Comparison of ENCODE assay signal across 1 mouse cellular context in the genomic region with DNA sequence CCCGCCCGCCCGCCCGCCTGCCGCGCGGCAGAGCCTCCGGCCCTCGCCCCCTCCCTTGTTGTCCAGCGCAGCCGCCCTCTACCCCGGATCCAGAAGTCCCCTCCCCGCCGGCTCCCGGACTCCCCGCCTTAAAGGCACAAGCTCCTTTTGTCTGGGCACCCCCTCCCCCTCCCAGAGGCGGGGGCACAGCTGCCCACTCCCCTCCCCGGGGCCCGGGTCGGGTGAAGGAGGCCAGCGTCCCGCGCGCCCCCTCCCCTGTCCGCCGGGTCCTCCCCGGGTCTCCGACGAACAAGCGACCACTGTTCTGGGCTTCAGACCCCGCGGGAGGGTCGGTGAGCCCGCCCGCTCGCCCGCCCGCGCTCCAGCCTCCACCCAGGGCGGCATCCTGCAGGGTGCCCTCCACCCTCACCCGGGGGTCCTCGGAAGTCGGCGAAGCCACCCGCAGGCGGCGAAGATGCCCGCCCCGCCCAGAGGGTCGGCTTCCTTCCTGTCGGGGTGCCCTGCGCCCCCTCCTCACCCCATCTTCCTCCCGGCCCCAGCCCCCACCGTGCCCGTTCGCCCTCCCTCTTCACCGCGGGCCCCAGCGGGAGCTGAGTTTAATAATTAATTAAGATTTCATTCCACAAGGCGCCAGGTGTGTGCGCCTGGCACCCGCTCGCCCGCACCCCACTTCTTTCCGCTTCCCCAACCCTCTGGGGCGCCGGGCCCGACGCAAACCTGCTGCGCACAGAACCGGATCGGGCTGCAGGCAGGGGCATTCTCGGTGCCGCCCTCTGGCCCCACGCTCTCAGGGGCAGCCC.
TF ChIP-seq lines count a peak whose summit lies in the region.

A gene (minus strand): TSS at position 746 of the 800 bp plus-strand sequence.

TF ChIP-seq in CH12.LX, 34 proteins besides CTCF, POLR2A, EP300 and RAD21 (continued from another document):
- no peak for TF ChIP-seq ELF1 (IDR thresholded peaks at IDR 0.05; ENCODE audit: low read depth, low read length)
- no peak for TF ChIP-seq KAT2A (IDR thresholded peaks at IDR 0.05; ENCODE audit: insufficient replicate concordance, low read length)
- no peak for TF ChIP-seq E2F4 (IDR thresholded peaks at IDR 0.05; ENCODE audit: insufficient replicate concordance, low read depth, low read length)
- no peak for TF ChIP-seq RCOR1 (conservative IDR thresholded peaks at IDR 0.05; ENCODE audit: low read depth, low read length)
- no peak for TF ChIP-seq HCFC1 (IDR thresholded peaks at IDR 0.05; ENCODE audit: low read depth, low read length)
- no peak for TF ChIP-seq MEF2A (IDR thresholded peaks at IDR 0.05; ENCODE audit: borderline replicate concordance, low read depth, low read length)
- no peak for TF ChIP-seq USF1 (IDR thresholded peaks at IDR 0.05; ENCODE audit: low read depth, low read length)
- TF ChIP-seq NRF1 (IDR thresholded peaks at IDR 0.05; ENCODE audit: low read depth, low read length), result no peak
- TF ChIP-seq GABPA (IDR thresholded peaks at IDR 0.05; ENCODE audit: insufficient replicate concordance, low read depth, low read length), result no peak
- TF ChIP-seq MYC (IDR thresholded peaks at IDR 0.05; ENCODE audit: low read depth, low read length), result no peak
